Mouse (Mus musculus): ENCODE data around the gene Xlr5a. TPM values are rescaled to one million over a fixed set of nuclear protein-coding genes. Genes with fewer than 3 reads are reported as not detected.
"Not testable (repeated sequence)": the region's sequence is repeated elsewhere in the genome, so short reads cannot be mapped to it uniquely, and the experiment has no call there.

The Xlr5a gene
- polyA plus RNA-seq, 1 experiment from 2014 or later: not detected

- 81% methylated on average over 13 of the region's 13 CpGs for WGBS
These were observed 195.8 kb downstream of the Xlr5a start, which contains the start of gene Xlr3a for GRCm38 (mm10) chrX:73096941-73097508. Xlr3a (minus strand) TSS chrX:73097095.

DNA sequence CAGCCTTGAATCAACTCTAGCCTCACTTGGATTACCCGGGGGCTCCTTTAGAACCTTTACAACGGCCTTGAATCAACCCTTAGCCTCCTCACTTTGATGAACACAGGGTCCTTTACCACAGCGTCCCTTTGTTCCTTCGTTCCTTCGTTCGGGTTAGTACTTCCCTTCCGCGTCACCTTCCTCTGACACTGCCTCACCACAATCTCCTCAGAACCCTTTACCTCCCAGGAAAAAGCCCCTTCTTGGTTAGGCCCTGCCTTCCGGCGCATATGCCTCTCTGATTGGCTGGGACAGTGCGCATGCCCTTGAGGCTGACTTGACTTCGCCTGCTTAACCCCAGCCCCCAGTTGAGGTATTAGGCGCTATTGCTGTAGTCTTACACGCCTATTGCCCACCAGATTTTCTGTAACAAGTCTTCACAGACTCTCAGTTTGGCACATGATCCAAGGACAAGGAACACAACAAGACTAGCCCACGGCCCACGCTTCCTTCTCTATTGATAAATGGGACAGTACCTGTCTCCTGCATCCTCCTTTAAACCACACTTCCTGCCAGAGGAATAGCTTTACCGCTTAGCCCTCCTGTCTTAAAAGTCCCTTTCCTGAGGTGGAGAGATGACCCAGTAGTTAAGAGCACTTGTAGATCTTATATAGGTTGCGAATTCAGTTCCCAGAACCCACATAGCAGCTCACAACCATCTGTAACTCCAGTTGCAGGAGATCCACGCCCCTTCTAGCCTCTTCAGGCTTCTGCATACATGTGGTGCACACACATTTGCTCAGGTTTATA lies 210.3 kb downstream of the Xlr5a start, which contains the start of gene Xlr4a:
TSS of gene Xlr4a (minus strand) at position 212 of the 789 bp plus-strand sequence.
- H3K4me1 ChIP-seq; H3K36me3 ChIP-seq (replicated peaks); H3K27me3 ChIP-seq (ENCODE audit: poor library complexity, severe bottlenecking); DNase-seq (ENCODE audit: extremely low spot score, low spot score); H3K27ac ChIP-seq; H3K9me3 ChIP-seq; H3K4me3 ChIP-seq: not testable (repeated sequence)
- WGBS: 83% methylated on average over 19 of the region's 19 CpGs

More at GRCm38 (mm10) chrX:73096941-73097508, 195.8 kb downstream of the Xlr5a start, which contains the start of gene Xlr3a:
- H3K36me3 ChIP-seq (replicated peaks); H3K4me1 ChIP-seq; H3K4me3 ChIP-seq; DNase-seq (ENCODE audit: extremely low spot score, low spot score); H3K27me3 ChIP-seq (ENCODE audit: poor library complexity, severe bottlenecking); H3K9me3 ChIP-seq; H3K27ac ChIP-seq: not testable (repeated sequence)

GRCm38 (mm10) chrX:73066765-73067312 lies 225.9 kb downstream of the Xlr5a start:
- 67% methylated on average over 1 of the region's 5 CpGs for WGBS
- not testable (repeated sequence) for H3K9me3 ChIP-seq; H3K27ac ChIP-seq; DNase-seq (ENCODE audit: extremely low spot score, low spot score); H3K36me3 ChIP-seq (replicated peaks); H3K4me3 ChIP-seq
- Histone ChIP-seq H3K4me1 (peaks cover 12% of the 10 kb centered on the region), H3K27me3 (ENCODE audit: poor library complexity, severe bottlenecking) (peaks cover 33% of the 10 kb centered on the region)

DNA sequence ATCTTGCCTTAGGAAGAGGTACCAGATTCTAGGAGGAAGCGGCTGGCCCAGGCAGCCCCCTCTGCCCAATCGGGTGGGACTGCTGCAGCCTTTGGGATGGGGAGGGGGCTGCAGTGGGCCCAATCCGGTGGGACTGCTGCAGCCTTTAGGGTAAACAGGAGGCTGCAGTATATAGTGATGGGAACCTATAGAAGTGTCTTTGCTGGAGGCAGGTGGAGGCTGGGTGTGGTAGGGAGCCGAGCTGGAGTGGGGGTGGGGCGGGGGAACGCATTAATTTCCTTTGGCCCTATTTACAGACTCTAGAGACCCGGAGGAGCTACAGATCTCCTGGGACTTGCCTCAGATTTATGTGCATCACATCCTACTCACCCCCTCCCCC lies 228.4 kb downstream of the Xlr5a start, which contains the start of gene Pnma3:
TSS of gene Pnma3 (plus strand) at position 373 of the 379 bp plus-strand sequence.
- peaks cover 12% of the 10 kb centered on the region for H3K4me1 ChIP-seq
- no peaks in the 10 kb centered on the region for H3K9me3 ChIP-seq
- peak within 1 kb of the TSS; percentile 44 for H3K4me3 ChIP-seq
- H3K27me3 ChIP-seq (ENCODE audit: poor library complexity, severe bottlenecking): peaks cover 33% of the 10 kb centered on the region
- peak within 1 kb of the TSS; percentile 70 for H3K27ac ChIP-seq
- DNase-seq (ENCODE audit: extremely low spot score, low spot score): no peak
- no peaks in the 10 kb centered on the region for H3K36me3 ChIP-seq (replicated peaks)
- WGBS: 40% methylated on average over 7 of the region's 7 CpGs

GRCm38 (mm10) chrX:73063512-73064414 lies 229.0 kb downstream of the Xlr5a start:
- peak overlapping the region; percentile 70 for H3K27ac ChIP-seq
- peaks cover 12% of the 10 kb centered on the region for H3K4me1 ChIP-seq
- no peaks in the 10 kb centered on the region for H3K9me3 ChIP-seq
- 35% methylated on average over 24 of the region's 24 CpGs for WGBS
- peak; percentile 35 for DNase-seq (ENCODE audit: extremely low spot score, low spot score)
- H3K4me3 ChIP-seq: peak overlapping the region; percentile 44
- no peaks in the 10 kb centered on the region for H3K36me3 ChIP-seq (replicated peaks)
- H3K27me3 ChIP-seq (ENCODE audit: poor library complexity, severe bottlenecking): peaks cover 33% of the 10 kb centered on the region

DNA sequence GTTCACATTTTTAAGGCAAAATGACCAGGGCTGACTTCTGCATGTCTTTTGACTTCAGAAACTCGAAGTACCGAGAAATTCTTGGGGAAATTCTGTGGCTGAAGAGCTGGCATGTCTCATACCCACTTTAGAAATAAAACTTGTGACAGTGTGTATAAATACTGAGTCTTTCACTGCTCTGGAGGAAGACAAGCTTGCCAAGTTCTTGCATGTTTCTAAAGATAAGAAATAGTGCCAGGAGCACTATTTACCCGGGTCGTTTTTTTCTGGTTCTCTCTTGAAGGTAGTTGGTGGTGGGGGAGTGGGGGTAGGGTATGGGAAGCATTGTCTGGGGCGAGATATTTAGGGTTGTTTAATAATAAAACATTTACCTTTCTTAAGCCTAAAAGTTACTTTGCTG lies 230.5 kb downstream of the Xlr5a start:
- no peak for DNase-seq (ENCODE audit: extremely low spot score, low spot score)
- Histone ChIP-seq H3K27ac (no peak overlapping the region), H3K4me1 (peaks cover 12% of the 10 kb centered on the region), H3K27me3 (ENCODE audit: poor library complexity, severe bottlenecking) (peaks cover 33% of the 10 kb centered on the region), H3K9me3 (no peaks in the 10 kb centered on the region), H3K4me3 (no peak overlapping the region), H3K36me3 (replicated peaks) (no peaks in the 10 kb centered on the region)
- WGBS: 55% methylated on average over 5 of the region's 5 CpGs

- peaks cover 33% of the 10 kb centered on the region for H3K27me3 ChIP-seq (ENCODE audit: poor library complexity, severe bottlenecking)
- H3K9me3 ChIP-seq: no peaks in the 10 kb centered on the region
- peaks cover 12% of the 10 kb centered on the region for H3K4me1 ChIP-seq
- H3K4me3 ChIP-seq: no peak overlapping the region
- H3K27ac ChIP-seq: no peak overlapping the region
- 88% methylated on average over 1 of the region's 1 CpGs for WGBS
- H3K36me3 ChIP-seq (replicated peaks): no peaks in the 10 kb centered on the region
- no peak for DNase-seq (ENCODE audit: extremely low spot score, low spot score)
These were observed 231.2 kb downstream of the Xlr5a start for GRCm38 (mm10) chrX:73061528-73061927.

Other genes with a start within 250 kb of the Xlr5a start
- gene Pnma3, start 228.2 kb downstream of the Xlr5a start, polyA plus RNA-seq (2016; fragmentation: Nextera tagmentation; extraction: Ambion mirVana): 0.21 and 0.29 TPM in 2 replicates
- 0.46 and 0.61 TPM in 2 replicates for gene Xlr4a, start 210.5 kb downstream of the Xlr5a start, polyA plus RNA-seq (2016; fragmentation: Nextera tagmentation; extraction: Ambion mirVana)
- 1.8 and 3.0 TPM in 2 replicates for gene Xlr3a, start 195.9 kb downstream of the Xlr5a start, polyA plus RNA-seq (2016; fragmentation: Nextera tagmentation; extraction: Ambion mirVana)
- 0.05 TPM in 1 of 2 replicates, not detected in the other for gene Gm14685, start 175.9 kb downstream of the Xlr5a start, polyA plus RNA-seq (2016; fragmentation: Nextera tagmentation; extraction: Ambion mirVana)
- not detected in 2 replicates for gene Xlr5b, start 144.2 kb downstream of the Xlr5a start, polyA plus RNA-seq (2016; fragmentation: Nextera tagmentation; extraction: Ambion mirVana)
- not detected in 2 replicates for gene DXBay18, start 143.5 kb downstream of the Xlr5a start, polyA plus RNA-seq (2016; fragmentation: Nextera tagmentation; extraction: Ambion mirVana)
- not detected in 2 replicates for gene Spin2d, start 116.0 kb downstream of the Xlr5a start, polyA plus RNA-seq (2016; fragmentation: Nextera tagmentation; extraction: Ambion mirVana)
- 8.7 and 9.1 TPM in 2 replicates for gene Xlr3b, start 100.8 kb downstream of the Xlr5a start, polyA plus RNA-seq (2016; fragmentation: Nextera tagmentation; extraction: Ambion mirVana)
- 0.37 and 0.52 TPM in 2 replicates for gene Xlr4b, start 78.6 kb downstream of the Xlr5a start, polyA plus RNA-seq (2016; fragmentation: Nextera tagmentation; extraction: Ambion mirVana)
- 10.9 TPM in 2 replicates for gene F8a, start 64.7 kb downstream of the Xlr5a start, polyA plus RNA-seq (2016; fragmentation: Nextera tagmentation; extraction: Ambion mirVana)
- gene Xlr4c, start 49.8 kb downstream of the Xlr5a start, polyA plus RNA-seq (2016; fragmentation: Nextera tagmentation; extraction: Ambion mirVana): not detected in 2 replicates
- not detected in 2 replicates for gene Xlr3c, start 27.6 kb downstream of the Xlr5a start, polyA plus RNA-seq (2016; fragmentation: Nextera tagmentation; extraction: Ambion mirVana)
- not detected in 2 replicates for gene Xlr5c, start within 50 bp of the Xlr5a start, polyA plus RNA-seq (2016; fragmentation: Nextera tagmentation; extraction: Ambion mirVana)
- gene Gm45015, start 43.9 kb upstream of the Xlr5a start, polyA plus RNA-seq (2016; fragmentation: Nextera tagmentation; extraction: Ambion mirVana): not detected in 2 replicates
- 16.7 and 17.7 TPM in 2 replicates for gene Zfp275, start 49.6 kb upstream of the Xlr5a start, polyA plus RNA-seq (2016; fragmentation: Nextera tagmentation; extraction: Ambion mirVana)
- not detected in 2 replicates for gene Gm18336, start 105.8 kb upstream of the Xlr5a start, polyA plus RNA-seq (2016; fragmentation: Nextera tagmentation; extraction: Ambion mirVana)
- 0.17 and 0.19 TPM in 2 replicates for gene Zfp92, start 118.1 kb upstream of the Xlr5a start, polyA plus RNA-seq (2016; fragmentation: Nextera tagmentation; extraction: Ambion mirVana)
- not detected in 2 replicates for gene Trex2, start 142.4 kb upstream of the Xlr5a start, polyA plus RNA-seq (2016; fragmentation: Nextera tagmentation; extraction: Ambion mirVana)
- 87.8 and 88.7 TPM in 2 replicates for gene Haus7, start 166.1 kb upstream of the Xlr5a start, polyA plus RNA-seq (2016; fragmentation: Nextera tagmentation; extraction: Ambion mirVana)
- gene Bgn, start 190.6 kb upstream of the Xlr5a start, polyA plus RNA-seq (2016; fragmentation: Nextera tagmentation; extraction: Ambion mirVana): 10.3 and 12.3 TPM in 2 replicates
- gene Atp2b3, start 210.1 kb upstream of the Xlr5a start, polyA plus RNA-seq (2016; fragmentation: Nextera tagmentation; extraction: Ambion mirVana): 0.06 and 0.10 TPM in 2 replicates

All from forebrain, embryonic 10.5 days (tissue).